Mouse (Mus musculus) E14TG2a.4 (cell line): ENCODE data around the gene Cd63.
A peak's percentile ranks its signal among the peaks of the same experiment; 100 is the strongest.

Source experiments
- CTCF ChIP-seq: conservative IDR thresholded peaks from 2 replicates; pipeline ENCODE4 v1.5.1; 2014; ENCODE audit warnings: low read length
- NANOG ChIP-seq: IDR thresholded peaks from 2 replicates; pipeline ENCODE4 v1.6.1; 2014; ENCODE audit warnings: borderline replicate concordance, low read length, mixed read lengths

- TF ChIP-seq CTCF (peak; percentile 55), NANOG (no peak)
Observed at GRCm38 (mm10) chr10:128945675-128946074, 44.9 kb downstream of the Cd63 start.
